Mouse (Mus musculus) heart, embryonic 16.5 days (tissue): ENCODE measurements around the gene Foxo3. TPM values are rescaled to one million over a fixed set of nuclear protein-coding genes. Genes with fewer than 3 reads are reported as not detected.
A peak's percentile ranks its signal among the peaks of the same experiment; 100 is the strongest.

Experiments
- ATAC-seq: fragments of 200-750 bp; cut with Nextera tagmentation; replicated peaks from 2 replicates; pipeline ENCODE4 v1.8.0; 2017; ENCODE audit warnings: moderate number of reproducible peaks; ENCODE audit not compliant: insufficient read depth, low FRiP score; ENCODE audit errors: extremely low read depth
- H3K27ac ChIP-seq: fragments of 300-500 bp; sonication (generic); 2 replicates; pipeline ENCODE4 v1.5.1; 2014; ENCODE audit warnings: mild to moderate bottlenecking, low read length, control low read depth, moderate library complexity
- H3K27me3 ChIP-seq: fragments of 300-500 bp; sonication (generic); 2 replicates; pipeline ENCODE4 v1.6.1; 2014; ENCODE audit warnings: low read length, mixed read lengths; ENCODE audit not compliant: control insufficient read depth, insufficient read depth
- H3K36me3 ChIP-seq: fragments of 300-500 bp; sonication (generic); 2 replicates; pipeline ENCODE4 v1.6.1; 2014; ENCODE audit not compliant: control insufficient read depth, insufficient read depth
- H3K4me1 ChIP-seq: fragments of 300-500 bp; sonication (generic); 2 replicates; pipeline ENCODE4 v1.6.1; 2014; ENCODE audit warnings: low read length, mixed read lengths; ENCODE audit not compliant: control insufficient read depth, insufficient read depth
- H3K4me2 ChIP-seq: fragments of 300-500 bp; sonication (generic); 2 replicates; pipeline ENCODE4 v1.6.1; 2014; ENCODE audit warnings: low read depth, mild to moderate bottlenecking, control low read depth, low read length
- H3K4me3 ChIP-seq: fragments of 300-500 bp; sonication (generic); 2 replicates; pipeline ENCODE4 v1.5.1; 2014; ENCODE audit warnings: mild to moderate bottlenecking, control low read depth, low read length
- H3K9ac ChIP-seq: fragments of 300-500 bp; sonication (generic); 2 replicates; pipeline ENCODE4 v1.6.1; 2014; ENCODE audit warnings: low read length, control low read depth
- H3K9me3 ChIP-seq: fragments of 300-500 bp; sonication (generic); replicated peaks from 2 replicates; pipeline ENCODE4 v1.6.1; 2016; ENCODE audit warnings: low read length; ENCODE audit not compliant: control insufficient read depth
- WGBS: fragments of 180-500 bp; shearing (Covaris S2); extraction: QIAGEN DNeasy Blood & Tissue Kit; methylation state at CpG from one replicate; pipeline ENCODE4 v1.1.7; 2014; 5-methylcytosine and 5-hydroxymethylcytosine counted together
- polyA plus RNA-seq: library from polyadenylated mRNA; unstranded; fragments of >200 nt; fragmentation: Nextera tagmentation; extraction: Ambion mirVana; gene quantifications from 2 replicates; pipeline ENCODE4 v1.2.1, GENCODE M21; 2015

Foxo3 gene
- polyA plus RNA-seq, result 5.4 and 5.5 TPM in 2 replicates

GRCm38 (mm10) chr10:42276507-42277345, at the start of gene Foxo3:
Gene Foxo3 (minus strand): TSS chr10:42276755.
- peak; percentile 78 for ATAC-seq
- H3K36me3 ChIP-seq, result no peaks in the 10 kb centered on the region
- peaks cover 21% of the 10 kb centered on the region for H3K4me1 ChIP-seq
- H3K27me3 ChIP-seq, result no peaks in the 10 kb centered on the region
- peak within 1 kb of the TSS; percentile 99 for H3K4me2 ChIP-seq
- H3K9ac ChIP-seq, result peak within 1 kb of the TSS; percentile 93
- H3K4me3 ChIP-seq, result peak within 1 kb of the TSS; percentile 94
- no peaks in the 10 kb centered on the region for H3K9me3 ChIP-seq
- WGBS, result under 1% methylated on average over 77 of the region's 88 CpGs
- peak within 1 kb of the TSS; percentile 100 for H3K27ac ChIP-seq

GRCm38 (mm10) chr10:42325305-42325704, 48.8 kb upstream of the Foxo3 start:
- Histone ChIP-seq H3K9ac (no peak overlapping the region), H3K9me3 (no peaks in the 10 kb centered on the region), H3K4me1 (no peaks in the 10 kb centered on the region), H3K4me3 (no peak overlapping the region), H3K4me2 (no peak overlapping the region), H3K27me3 (no peaks in the 10 kb centered on the region), H3K27ac (no peak overlapping the region), H3K36me3 (no peaks in the 10 kb centered on the region)
- ATAC-seq, result no peak
- 91% methylated on average over 10 of the region's 10 CpGs for WGBS

- H3K4me1 ChIP-seq, result no peaks in the 10 kb centered on the region
- no peak for ATAC-seq
Observed at GRCm38 (mm10) chr10:42323978-42324377, 47.4 kb upstream of the Foxo3 start.

GRCm38 (mm10) chr10:42313222-42313786, 36.7 kb upstream of the Foxo3 start:
- Histone ChIP-seq H3K9ac (no peak overlapping the region), H3K4me1 (no peaks in the 10 kb centered on the region), H3K4me2 (peak overlapping the region; percentile 37; the same call in 1 of the 2 replicates), H3K27me3 (no peaks in the 10 kb centered on the region), H3K27ac (no peak overlapping the region), H3K4me3 (no peak overlapping the region), H3K9me3 (no peaks in the 10 kb centered on the region), H3K36me3 (peaks cover 13% of the 10 kb centered on the region; the same call in 1 of the 2 replicates)
- WGBS, result 58% methylated on average over 22 of the region's 22 CpGs
- ATAC-seq, result no peak

More at GRCm38 (mm10) chr10:42323978-42324377, 47.4 kb upstream of the Foxo3 start:
- Histone ChIP-seq H3K36me3 (no peaks in the 10 kb centered on the region), H3K27me3 (no peaks in the 10 kb centered on the region), H3K4me2 (no peak overlapping the region), H3K9me3 (no peaks in the 10 kb centered on the region), H3K27ac (no peak overlapping the region), H3K9ac (no peak overlapping the region), H3K4me3 (no peak overlapping the region)

- Histone ChIP-seq H3K36me3 (peaks cover 12% of the 10 kb centered on the region; the same call in 1 of the 2 replicates), H3K4me2 (no peak overlapping the region), H3K9me3 (no peaks in the 10 kb centered on the region), H3K27me3 (no peaks in the 10 kb centered on the region), H3K4me3 (no peak overlapping the region), H3K27ac (no peak overlapping the region), H3K9ac (no peak overlapping the region), H3K4me1 (no peaks in the 10 kb centered on the region)
- 50% methylated on average over 1 of the region's 1 CpGs for WGBS
- no peak for ATAC-seq
Observed at GRCm38 (mm10) chr10:42312557-42312956, 36.0 kb upstream of the Foxo3 start.

- 0 out of 2 replicates have a peak, but pooled peaks cover 3% of the 10 kb centered on the region for H3K36me3 ChIP-seq
- peak overlapping the region; percentile 68 for H3K4me2 ChIP-seq
- no peaks in the 10 kb centered on the region for H3K9me3 ChIP-seq
- peak overlapping the region; percentile 40; the same call in 1 of the 2 replicates for H3K9ac ChIP-seq
- peak overlapping the region; percentile 43 for H3K4me3 ChIP-seq
- WGBS, result 27% methylated on average over 8 of the region's 8 CpGs
- H3K4me1 ChIP-seq, result no peaks in the 10 kb centered on the region
- ATAC-seq, result no peak
- H3K27ac ChIP-seq, result no peak overlapping the region
- no peaks in the 10 kb centered on the region for H3K27me3 ChIP-seq
Observed at GRCm38 (mm10) chr10:42308687-42308987, 32.1 kb upstream of the Foxo3 start.

- Histone ChIP-seq H3K4me2 (peak overlapping the region; percentile 68), H3K27me3 (no peaks in the 10 kb centered on the region), H3K9ac (peak overlapping the region; percentile 40; the same call in 1 of the 2 replicates), H3K36me3 (0 out of 2 replicates have a peak, but pooled peaks cover 3% of the 10 kb centered on the region), H3K4me1 (no peaks in the 10 kb centered on the region), H3K9me3 (no peaks in the 10 kb centered on the region), H3K27ac (no peak overlapping the region), H3K4me3 (peak overlapping the region; percentile 43)
- ATAC-seq, result 0 out of 2 replicates have a peak, but pooled peaks have one; percentile 29
- 9% methylated on average over 20 of the region's 20 CpGs for WGBS
Observed at GRCm38 (mm10) chr10:42307980-42308686, 31.6 kb upstream of the Foxo3 start.

GRCm38 (mm10) chr10:42306422-42306821, 29.9 kb upstream of the Foxo3 start:
- Histone ChIP-seq H3K27ac (no peak overlapping the region), H3K9me3 (no peaks in the 10 kb centered on the region), H3K9ac (no peak overlapping the region), H3K4me3 (no peak overlapping the region), H3K4me1 (no peaks in the 10 kb centered on the region), H3K27me3 (no peaks in the 10 kb centered on the region), H3K36me3 (no peaks in the 10 kb centered on the region), H3K4me2 (no peak overlapping the region)
- 78% methylated on average over 8 of the region's 8 CpGs for WGBS
- ATAC-seq, result no peak
